Mouse (Mus musculus): ENCODE data around the gene Sptssb. TPM values are rescaled to one million over a fixed set of nuclear protein-coding genes. Genes with fewer than 3 reads are reported as not detected.

Gene Sptssb
- total RNA-seq (2015; ENCODE audit: low replicate concordance) (not detected in 2 replicates), total RNA-seq (2017; ENCODE audit: low replicate concordance) (not detected in 2 replicates)

DNA sequence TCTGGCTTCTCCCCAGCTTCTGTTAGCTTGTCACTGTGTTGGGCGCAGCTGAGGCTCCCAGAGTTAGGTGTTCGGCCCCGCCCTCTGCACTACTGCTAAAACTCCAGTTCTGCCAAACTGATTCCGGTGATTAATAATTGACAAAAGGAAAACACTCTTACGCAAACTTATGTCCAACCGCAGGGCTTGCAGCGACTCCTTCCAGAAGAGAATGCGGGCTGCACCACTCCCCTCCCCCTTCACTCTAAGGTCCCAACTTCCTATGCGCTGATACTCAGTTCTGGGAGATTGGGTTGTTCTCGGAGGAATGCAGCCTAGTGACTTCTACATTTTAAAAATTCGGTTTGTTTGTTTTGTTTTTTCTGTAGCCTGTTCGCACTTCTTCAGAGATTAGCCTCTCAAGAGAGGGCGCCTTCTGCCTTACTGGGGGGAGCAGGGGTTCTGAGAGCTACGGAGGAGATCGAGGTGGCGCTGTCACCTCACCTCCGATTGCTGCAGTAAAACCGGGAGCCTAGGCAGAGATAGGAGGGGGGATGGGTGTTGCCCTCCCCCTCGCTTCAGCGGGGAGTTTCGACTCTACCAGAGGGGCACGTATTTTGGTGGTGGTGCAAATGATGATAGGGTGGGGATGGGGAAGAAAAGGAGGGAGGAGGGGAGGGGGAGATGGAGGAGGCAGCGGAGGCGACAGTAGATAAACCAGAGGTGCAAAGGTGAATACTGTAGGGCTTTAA is at the start of gene Sptssb:
Sptssb (minus strand) TSS at position 83 of the 731 bp plus-strand sequence.
- ATAC-seq (replicated peaks; ENCODE audit: low FRiP score, poor library complexity, severe bottlenecking) = no peak

- no peak for ATAC-seq (replicated peaks; ENCODE audit: low FRiP score, poor library complexity, severe bottlenecking)
Observed at GRCm38 (mm10) chr3:69908074-69908473, 48.3 kb upstream of the Sptssb start.

DNA sequence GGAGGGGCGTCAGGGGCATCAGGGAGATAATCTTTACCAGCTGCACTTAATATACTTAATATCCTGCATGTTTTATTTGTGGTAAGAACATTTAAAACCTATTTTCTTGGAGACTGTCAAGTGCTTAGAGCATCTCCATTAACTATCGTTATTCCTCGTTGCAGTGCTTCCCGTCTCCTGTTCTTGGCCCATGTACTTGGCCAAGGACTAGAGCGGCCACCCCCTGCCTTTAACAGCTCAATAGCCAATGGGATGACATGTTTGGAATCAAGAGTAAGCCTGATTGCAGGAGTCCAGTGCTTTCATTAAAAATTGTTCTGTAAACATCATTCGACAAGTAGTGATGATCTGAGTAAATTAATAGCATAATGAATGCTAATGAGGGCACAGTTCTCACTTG is 47.8 kb upstream of the Sptssb start:
- no peak for ATAC-seq (replicated peaks; ENCODE audit: low FRiP score, poor library complexity, severe bottlenecking)

DNA sequence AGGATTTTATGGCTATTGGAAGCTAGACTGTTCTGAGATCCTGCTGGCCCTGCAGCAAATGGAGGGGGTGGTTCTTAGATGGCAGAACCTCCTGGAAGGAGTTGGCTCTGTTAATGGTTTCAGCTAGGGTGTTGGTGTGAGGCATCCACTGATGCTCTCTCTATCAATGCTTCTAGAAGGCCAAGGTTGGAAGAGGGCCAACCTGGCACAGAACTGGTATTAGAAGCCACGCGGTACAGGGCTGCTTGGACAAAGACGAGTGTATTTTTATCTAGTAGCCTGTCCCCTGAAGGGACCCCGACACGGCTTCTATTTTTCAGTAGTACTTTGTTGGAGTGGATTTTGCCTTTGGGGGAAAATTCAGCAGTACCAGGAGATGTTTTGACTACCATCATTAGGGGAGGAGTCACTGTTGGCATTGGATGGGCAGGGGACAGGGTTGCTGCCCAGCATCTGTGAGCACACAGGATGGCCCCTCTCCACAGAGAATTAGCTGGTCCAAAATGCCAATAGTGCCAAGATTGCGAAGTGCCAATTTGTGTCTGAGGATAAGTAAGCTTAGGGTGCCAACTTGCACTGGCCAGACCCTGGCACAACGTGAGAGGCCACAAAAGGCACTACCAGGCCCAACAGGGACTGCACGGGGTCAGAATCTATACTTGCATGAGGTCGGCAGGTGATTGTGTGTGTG is 43.2 kb upstream of the Sptssb start:
- no peak for ATAC-seq (replicated peaks; ENCODE audit: low FRiP score, poor library complexity, severe bottlenecking)

GRCm38 (mm10) chr3:69902382-69902781 is 42.6 kb upstream of the Sptssb start:
- no peak for ATAC-seq (replicated peaks; ENCODE audit: low FRiP score, poor library complexity, severe bottlenecking)

GRCm38 (mm10) chr3:69901874-69902381 is 42.2 kb upstream of the Sptssb start:
- no peak for ATAC-seq (replicated peaks; ENCODE audit: low FRiP score, poor library complexity, severe bottlenecking)

DNA sequence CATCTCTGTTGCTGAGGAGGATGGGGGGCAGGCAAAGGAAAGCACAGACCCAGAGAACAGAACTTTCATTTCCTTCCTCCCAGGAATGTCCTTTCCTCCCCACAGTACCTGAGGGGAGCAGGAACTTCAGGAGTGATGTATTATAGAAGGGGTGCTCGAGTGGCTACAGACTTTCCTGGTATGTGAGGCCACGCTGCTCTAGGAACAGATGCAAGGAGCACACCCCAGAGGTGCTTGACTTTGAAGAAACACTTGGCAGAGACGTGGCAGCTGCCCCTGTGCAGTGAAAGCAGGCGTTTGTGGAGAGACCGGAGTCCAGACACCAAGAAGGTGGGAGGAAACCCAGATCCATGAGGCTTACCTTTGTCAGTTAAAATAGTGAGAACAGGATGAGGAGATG is 40.6 kb upstream of the Sptssb start:
- ATAC-seq (replicated peaks; ENCODE audit: low FRiP score, poor library complexity, severe bottlenecking) = no peak

DNA sequence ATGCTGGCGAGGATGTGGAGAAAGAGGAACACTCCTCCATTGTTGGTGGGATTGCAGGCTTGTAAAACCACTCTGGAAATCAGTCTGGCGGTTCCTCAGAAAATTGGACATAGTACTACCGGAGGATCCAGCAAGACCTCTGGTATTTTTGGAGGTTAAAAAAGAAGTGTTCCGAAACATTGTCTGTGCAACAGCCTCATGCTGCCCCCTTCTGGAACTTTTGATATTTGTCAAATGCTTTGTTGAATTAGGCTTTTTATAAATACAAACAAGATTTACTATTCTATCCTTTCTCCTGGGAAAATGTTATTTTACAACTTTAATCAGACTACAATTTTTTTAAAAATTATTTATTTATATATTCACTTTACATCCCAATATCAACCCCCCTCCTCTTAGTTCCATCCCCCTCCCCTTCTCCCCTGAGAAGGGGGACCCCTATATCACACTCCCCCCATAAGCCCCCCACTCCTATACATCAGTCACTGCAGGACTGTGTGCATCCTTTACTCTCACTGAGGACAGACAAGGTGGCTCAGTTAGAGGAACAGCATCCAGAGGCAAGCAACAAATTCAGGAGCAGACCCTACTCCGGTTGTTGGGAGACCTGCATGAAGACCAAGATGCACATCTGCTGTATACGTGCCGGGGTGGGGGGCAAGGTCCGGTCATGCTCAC is 38.3 kb upstream of the Sptssb start:
- no peak for ATAC-seq (replicated peaks; ENCODE audit: low FRiP score, poor library complexity, severe bottlenecking)

DNA sequence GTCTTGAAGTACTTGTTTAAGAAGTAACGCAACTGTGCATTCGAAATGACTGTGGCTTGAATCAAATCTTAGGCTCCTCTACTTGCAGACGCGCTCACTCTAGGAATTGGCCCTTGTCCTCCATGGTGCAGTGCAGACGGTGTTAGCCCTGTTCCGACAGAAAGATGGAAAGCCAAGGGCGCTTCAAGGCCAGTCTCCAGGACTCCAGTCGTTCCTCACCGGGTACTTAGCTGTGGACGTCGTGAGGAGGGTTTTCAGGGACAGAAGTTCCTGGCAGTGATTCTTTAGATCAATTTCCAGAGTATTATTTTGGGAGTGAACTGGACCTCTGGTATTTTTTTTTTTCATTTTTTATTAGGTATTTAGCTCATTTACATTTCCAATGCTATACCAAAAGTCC is 35.8 kb upstream of the Sptssb start:
- no peak for ATAC-seq (replicated peaks; ENCODE audit: low FRiP score, poor library complexity, severe bottlenecking)

GRCm38 (mm10) chr3:69892187-69893094 is 32.7 kb upstream of the Sptssb start:
- ATAC-seq (replicated peaks; ENCODE audit: low FRiP score, poor library complexity, severe bottlenecking) = no peak

DNA sequence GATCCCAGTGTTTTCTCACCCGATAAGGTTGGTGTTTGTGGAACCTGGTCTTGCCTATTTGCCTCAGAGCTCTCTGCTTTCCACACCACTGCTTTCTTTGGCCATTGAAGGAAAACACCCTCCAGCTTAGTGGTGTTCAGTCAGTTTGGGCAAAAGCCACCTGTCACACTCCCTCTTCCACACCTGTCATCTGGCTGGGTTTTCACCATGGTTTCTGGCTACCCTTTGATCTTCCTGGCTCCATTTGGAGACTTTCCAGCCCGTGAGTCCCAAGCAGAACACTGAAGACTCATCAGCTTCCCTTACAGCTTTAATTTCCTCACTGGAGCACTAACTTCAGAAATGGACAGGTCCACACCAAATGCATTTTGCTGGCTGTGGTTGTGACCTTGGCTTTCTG is 26.1 kb upstream of the Sptssb start:
- ATAC-seq (replicated peaks; ENCODE audit: low FRiP score, poor library complexity, severe bottlenecking) = no peak

GRCm38 (mm10) chr3:69883710-69884109 is 24.0 kb upstream of the Sptssb start:
- ATAC-seq (replicated peaks; ENCODE audit: low FRiP score, poor library complexity, severe bottlenecking) = no peak

DNA sequence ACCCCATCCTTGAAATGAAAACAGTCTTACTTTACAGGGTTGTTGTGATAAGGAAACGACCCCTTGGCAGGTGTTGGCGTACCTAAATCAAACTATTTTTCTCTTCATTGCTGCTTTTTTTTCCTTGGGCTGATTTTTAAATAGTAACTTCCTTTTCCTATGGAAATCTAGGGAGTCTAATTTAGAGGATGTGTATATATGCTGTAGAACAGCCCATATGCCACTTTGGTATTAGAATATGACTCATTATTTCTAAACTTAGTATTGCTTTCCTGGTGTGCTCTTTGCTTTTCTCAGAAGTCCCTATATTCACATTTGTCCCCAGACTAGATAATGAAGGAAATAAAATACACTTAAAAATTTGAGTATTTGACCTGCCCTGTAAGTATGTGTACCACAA is 17.8 kb upstream of the Sptssb start:
- no peak for ATAC-seq (replicated peaks; ENCODE audit: low FRiP score, poor library complexity, severe bottlenecking)

- ATAC-seq (replicated peaks; ENCODE audit: low FRiP score, poor library complexity, severe bottlenecking) = no peak
Observed at GRCm38 (mm10) chr3:69874721-69875120, 15.0 kb upstream of the Sptssb start.

- ATAC-seq (replicated peaks; ENCODE audit: low FRiP score, poor library complexity, severe bottlenecking) = no peak
Observed at GRCm38 (mm10) chr3:69872661-69873327, 13.1 kb upstream of the Sptssb start.

GRCm38 (mm10) chr3:69871174-69871573 is 11.4 kb upstream of the Sptssb start:
- ATAC-seq (replicated peaks; ENCODE audit: low FRiP score, poor library complexity, severe bottlenecking) = no peak

DNA sequence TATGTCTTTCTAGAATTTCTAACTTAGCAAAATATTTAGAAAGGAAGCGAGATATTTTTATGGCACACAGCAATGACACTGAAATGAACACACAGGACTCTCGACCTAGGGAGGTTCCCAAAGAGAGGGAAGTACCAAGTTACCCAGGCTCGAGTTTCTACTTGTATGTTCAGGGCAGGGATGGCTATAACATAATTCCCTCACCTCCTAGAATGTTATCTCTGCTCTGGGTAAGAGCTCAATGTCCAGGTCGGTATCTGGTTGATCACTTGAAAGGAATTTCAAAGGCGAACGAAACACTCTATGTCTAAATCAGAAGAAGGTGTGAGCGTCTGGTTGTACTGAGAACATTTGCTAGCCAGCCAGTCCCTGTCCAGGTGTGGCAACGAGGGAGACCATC is 10.0 kb upstream of the Sptssb start:
- ATAC-seq (replicated peaks; ENCODE audit: low FRiP score, poor library complexity, severe bottlenecking) = no peak

DNA sequence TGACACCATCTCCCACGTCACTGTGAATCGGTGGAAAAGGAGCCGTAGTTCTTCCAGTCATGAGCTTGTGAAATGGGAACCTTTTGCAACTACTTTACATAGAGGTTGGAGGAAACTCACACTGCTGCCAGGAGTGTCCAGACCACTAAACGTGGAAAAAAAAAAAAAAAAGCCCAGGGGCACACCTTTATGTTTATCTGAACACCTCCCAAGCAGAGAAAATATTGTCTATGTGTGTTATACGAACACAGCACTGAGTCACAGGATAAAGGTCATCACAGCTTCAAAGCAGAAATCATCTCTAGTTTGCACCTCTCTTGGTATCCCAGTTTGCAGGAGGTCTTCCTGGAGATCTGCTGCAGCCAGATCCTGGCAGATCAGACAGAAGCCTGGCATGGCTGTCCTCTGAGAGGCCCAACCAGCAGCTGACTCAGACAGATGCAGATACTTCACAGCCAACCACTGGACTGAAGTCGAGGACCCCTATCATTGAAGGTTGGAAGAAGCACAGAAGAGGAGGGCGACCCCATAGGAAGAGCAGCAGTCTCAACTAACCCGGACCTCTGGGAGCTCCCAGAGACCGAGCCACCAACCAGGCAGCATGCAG is 2.2 kb upstream of the Sptssb start:
- ATAC-seq (replicated peaks; ENCODE audit: low FRiP score, poor library complexity, severe bottlenecking) = no peak

Data from erythroblast, adult 5-6 weeks (primary cell).